Mouse (Mus musculus) erythroblast, embryonic 14.5 days (primary cell): ENCODE measurements around the gene Echdc2. TPM values are rescaled to one million over a fixed set of nuclear protein-coding genes. Genes with fewer than 3 reads are reported as not detected.
A peak's percentile ranks its signal among the peaks of the same experiment; 100 is the strongest.
"Not testable (repeated sequence)": the region's sequence is repeated elsewhere in the genome, so short reads cannot be mapped to it uniquely, and the experiment has no call there.

Source experiments
- H3K27me3 ChIP-seq: 2 replicates; pipeline ENCODE4 v1.6.1; 2012; ENCODE audit warnings: inconsistent platforms; ENCODE audit not compliant: control insufficient read depth
- H3K36me3 ChIP-seq: 2 replicates; pipeline ENCODE4 v1.6.1; 2012; ENCODE audit warnings: mild to moderate bottlenecking, inconsistent platforms; ENCODE audit not compliant: control insufficient read depth
- H3K4me1 ChIP-seq: 2 replicates; pipeline ENCODE4 v1.6.1; 2012; ENCODE audit warnings: inconsistent platforms; ENCODE audit not compliant: control insufficient read depth
- H3K4me3 ChIP-seq: replicated peaks from 2 replicates; pipeline ENCODE3; 2012; ENCODE audit warnings: moderate library complexity, mild to moderate bottlenecking, inconsistent platforms
- H3K9me3 ChIP-seq: 2 replicates; pipeline ENCODE4 v1.6.1; 2012; ENCODE audit warnings: low read length, inconsistent platforms, mixed read lengths; ENCODE audit not compliant: control insufficient read depth
- GATA1 ChIP-seq: IDR thresholded peaks from 2 replicates; pipeline ENCODE4 v1.6.1; 2012; ENCODE audit warnings: low read length, inconsistent platforms, mixed read lengths
- TAL1 ChIP-seq: IDR thresholded peaks from 3 replicates; pipeline ENCODE4 v1.6.1; 2012; ENCODE audit warnings: low read length, inconsistent platforms, mixed read lengths
- polyA plus RNA-seq: library from polyadenylated mRNA; stranded (reverse); fragments of >175 nt; gene quantifications from 2 replicates; pipeline ENCODE4 v1.2.3, GENCODE M21; 2012

The Echdc2 gene
- polyA plus RNA-seq, 1 experiment = 0.08 TPM

GRCm38 (mm10) chr4:108136938-108137337 is 28.3 kb upstream of the Echdc2 start:
- Histone ChIP-seq H3K27me3 (no peaks in the 10 kb centered on the region), H3K36me3 (no peaks in the 10 kb centered on the region), H3K9me3 (no peaks in the 10 kb centered on the region), H3K4me1 (no peaks in the 10 kb centered on the region), H3K4me3 (no peak overlapping the region)
- no peak for TF ChIP-seq TAL1

GRCm38 (mm10) chr4:108143178-108143577 is 22.1 kb upstream of the Echdc2 start:
- H3K27me3 ChIP-seq, H3K4me3 ChIP-seq, H3K4me1 ChIP-seq, H3K9me3 ChIP-seq, H3K36me3 ChIP-seq: not testable (repeated sequence)

- Histone ChIP-seq H3K27me3 (no peaks in the 10 kb centered on the region), H3K36me3 (no peaks in the 10 kb centered on the region)
- no peak for TF ChIP-seq TAL1
- TF ChIP-seq GATA1 = no peak
Observed at GRCm38 (mm10) chr4:108143778-108144177, 21.5 kb upstream of the Echdc2 start.

GRCm38 (mm10) chr4:108144880-108145279 is 20.4 kb upstream of the Echdc2 start, which contains the start of gene Scp2:
Scp2 (minus strand) TSS chr4:108144998.
- H3K27me3 ChIP-seq = no peaks in the 10 kb centered on the region
- H3K4me3 ChIP-seq = no peak within 1 kb of the TSS

More at GRCm38 (mm10) chr4:108143778-108144177, 21.5 kb upstream of the Echdc2 start:
- no peaks in the 10 kb centered on the region for H3K4me1 ChIP-seq
- peaks cover 4% of the 10 kb centered on the region for H3K9me3 ChIP-seq
- no peak overlapping the region for H3K4me3 ChIP-seq

GRCm38 (mm10) chr4:108145554-108145953 is 19.7 kb upstream of the Echdc2 start:
- H3K4me1 ChIP-seq, H3K36me3 ChIP-seq, H3K9me3 ChIP-seq, H3K27me3 ChIP-seq, H3K4me3 ChIP-seq: not testable (repeated sequence)

More at GRCm38 (mm10) chr4:108144880-108145279, 20.4 kb upstream of the Echdc2 start, which contains the start of gene Scp2:
- Histone ChIP-seq H3K36me3 (no peaks in the 10 kb centered on the region), H3K9me3 (peaks cover 4% of the 10 kb centered on the region), H3K4me1 (no peaks in the 10 kb centered on the region)
- TF ChIP-seq TAL1 (no peak), GATA1 (no peak)

GRCm38 (mm10) chr4:108155141-108155540 is 10.1 kb upstream of the Echdc2 start:
- not testable (repeated sequence) for H3K27me3 ChIP-seq, H3K9me3 ChIP-seq, H3K4me1 ChIP-seq, H3K4me3 ChIP-seq, H3K36me3 ChIP-seq

- H3K9me3 ChIP-seq = peaks cover 2% of the 10 kb centered on the region; the same call in 1 of the 2 replicates
- no peaks in the 10 kb centered on the region for H3K36me3 ChIP-seq
- peaks cover 5% of the 10 kb centered on the region for H3K4me1 ChIP-seq
- no peak for TF ChIP-seq TAL1
- TF ChIP-seq GATA1 = no peak
- peaks cover 25% of the 10 kb centered on the region for H3K27me3 ChIP-seq
- H3K4me3 ChIP-seq = no peak overlapping the region
Observed at GRCm38 (mm10) chr4:108161936-108162335, 3.3 kb upstream of the Echdc2 start.

- TF ChIP-seq TAL1 (no peak), GATA1 (no peak)
- Histone ChIP-seq H3K36me3 (no peaks in the 10 kb centered on the region), H3K27me3 (peaks cover 25% of the 10 kb centered on the region), H3K4me1 (peaks cover 5% of the 10 kb centered on the region), H3K9me3 (no peaks in the 10 kb centered on the region), H3K4me3 (no peak overlapping the region)
Observed at GRCm38 (mm10) chr4:108163291-108163690, 1.9 kb upstream of the Echdc2 start.

- Histone ChIP-seq H3K36me3 (peaks cover 2% of the 10 kb centered on the region; the same call in 1 of the 2 replicates), H3K4me1 (peaks cover 5% of the 10 kb centered on the region), H3K9me3 (no peaks in the 10 kb centered on the region; the same call in 1 of the 2 replicates), H3K4me3 (no peak overlapping the region), H3K27me3 (peaks cover 25% of the 10 kb centered on the region)
- no peak for TF ChIP-seq TAL1
- 0 out of 2 replicates have a peak, but pooled peaks have one; percentile 19 for TF ChIP-seq GATA1
Observed at GRCm38 (mm10) chr4:108166874-108167273, 1.6 kb downstream of the Echdc2 start.

GRCm38 (mm10) chr4:108168056-108168455 is 2.8 kb downstream of the Echdc2 start:
- no peak overlapping the region for H3K4me3 ChIP-seq
- peaks cover 25% of the 10 kb centered on the region for H3K27me3 ChIP-seq
- peaks cover 2% of the 10 kb centered on the region; the same call in 1 of the 2 replicates for H3K36me3 ChIP-seq
- TF ChIP-seq GATA1 = no peak
- peaks cover 5% of the 10 kb centered on the region for H3K4me1 ChIP-seq
- no peaks in the 10 kb centered on the region; the same call in 1 of the 2 replicates for H3K9me3 ChIP-seq
